Mouse (Mus musculus) naive thymus-derived CD4-positive, alpha-beta T cell, adult 5 months (primary cell): ENCODE data around the gene Dph1. TPM values are rescaled to one million over a fixed set of nuclear protein-coding genes. Genes with fewer than 3 reads are reported as not detected.

Experiments
- polyA plus RNA-seq: library from polyadenylated mRNA; unstranded; fragments of 100-300 nt; shearing (Covaris generic); gene quantifications from one replicate; pipeline ENCODE4 v1.2.1, GENCODE M21; 2017

Dph1 gene
- polyA plus RNA-seq, result 19.7 TPM

DNA sequence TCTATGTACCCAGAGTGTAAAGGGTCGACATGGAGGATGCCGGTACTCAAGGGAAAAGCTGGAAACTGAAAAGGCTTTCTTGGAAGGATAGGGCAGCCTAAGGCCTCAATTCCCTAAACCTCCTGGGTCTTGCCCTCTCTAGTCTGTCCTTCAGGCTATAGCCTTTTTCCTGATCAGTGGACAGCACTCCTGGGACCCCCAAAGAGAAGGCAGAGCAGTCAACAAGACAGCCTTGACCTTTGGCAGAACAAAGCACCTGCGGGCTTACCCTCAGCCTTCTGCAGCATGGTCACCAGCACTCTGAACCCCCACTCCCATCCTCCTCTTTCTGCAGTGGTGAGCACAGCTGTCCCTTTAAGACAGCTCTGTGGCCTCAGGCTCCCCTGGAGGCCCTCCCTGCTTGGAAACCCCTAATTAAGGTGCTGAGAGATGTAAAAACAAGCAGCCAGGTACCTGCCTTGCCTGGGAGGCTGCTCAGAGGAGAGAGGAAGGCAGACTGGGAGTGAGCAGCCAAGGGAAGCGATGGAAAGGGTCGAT is at the start of gene Dph1:
Gene Dph1 (minus strand): TSS at position 337 of the 537 bp plus-strand sequence.

DNA sequence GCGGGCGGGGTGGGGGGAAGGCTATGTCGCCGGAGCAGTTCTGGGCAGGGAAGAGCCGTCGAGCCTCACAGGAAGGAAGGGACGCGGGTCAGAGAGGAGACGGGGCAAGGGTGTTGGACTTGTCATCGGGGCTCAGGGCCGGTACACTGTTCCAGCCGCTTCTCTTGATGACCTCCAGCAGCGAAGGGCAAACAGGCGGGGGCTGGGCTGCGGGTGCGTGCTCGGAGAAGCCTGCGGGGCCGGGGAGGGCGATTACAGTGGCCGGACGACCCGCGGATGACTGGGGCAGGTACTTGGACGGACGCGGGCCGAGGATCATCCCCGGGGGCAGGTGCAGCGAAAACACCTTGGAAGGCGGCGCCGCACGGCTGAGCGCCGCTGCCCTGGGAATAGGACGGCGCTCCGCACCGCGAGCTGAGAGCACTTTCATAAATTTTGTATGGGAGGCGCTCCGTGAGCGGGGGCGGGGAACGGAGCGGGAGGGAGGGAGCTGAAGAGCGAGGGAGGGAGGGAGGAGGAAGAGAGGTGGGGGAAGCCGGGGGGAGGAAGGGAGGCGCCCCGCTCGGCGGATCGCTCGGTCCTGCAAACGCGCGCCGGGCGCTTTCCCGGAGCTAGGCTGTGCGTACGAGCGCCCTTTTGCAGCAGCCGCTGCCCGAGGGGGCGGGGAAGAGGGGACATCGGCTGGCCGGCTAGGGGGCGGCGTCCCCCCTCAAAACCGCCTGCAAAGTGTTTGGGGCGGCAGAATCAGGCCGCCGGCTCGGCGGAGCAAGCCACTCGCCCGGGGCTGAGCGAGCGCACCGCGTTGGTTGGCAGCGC is 2.4 kb upstream of the Dph1 start, which contains the start of gene Rtn4rl1:
Gene Rtn4rl1 (plus strand): TSS at position 528 of the 816 bp plus-strand sequence.

DNA sequence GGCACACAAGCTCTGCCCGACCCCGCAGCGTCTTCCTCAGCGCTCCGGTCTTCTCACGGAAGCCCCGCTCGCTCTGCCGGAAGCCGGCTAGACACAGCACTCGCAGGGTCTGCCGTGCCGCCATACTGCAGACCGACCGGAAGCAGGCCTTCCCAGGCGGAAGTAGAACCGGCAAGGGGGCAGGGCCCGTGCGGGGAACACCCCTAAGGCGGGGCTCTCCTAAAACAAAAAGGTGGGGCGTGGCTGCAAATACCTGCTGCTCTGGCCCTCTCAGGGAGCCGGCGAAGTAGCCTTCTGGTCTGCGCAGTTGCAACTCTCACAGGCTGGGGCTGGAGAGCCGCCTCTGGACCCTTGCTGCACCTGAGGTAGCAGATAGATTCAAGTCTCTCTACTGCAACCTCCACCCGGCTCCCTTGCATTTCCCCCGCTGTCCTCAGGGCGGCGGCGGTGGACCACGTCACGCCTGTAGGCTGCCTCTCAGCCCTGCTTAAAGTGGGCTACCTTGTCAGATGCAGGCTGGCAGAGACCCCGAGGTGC is 12.3 kb downstream of the Dph1 start, which contains the start of gene Ovca2:
Gene Ovca2 (minus strand): TSS at position 164 of the 537 bp plus-strand sequence.

DNA sequence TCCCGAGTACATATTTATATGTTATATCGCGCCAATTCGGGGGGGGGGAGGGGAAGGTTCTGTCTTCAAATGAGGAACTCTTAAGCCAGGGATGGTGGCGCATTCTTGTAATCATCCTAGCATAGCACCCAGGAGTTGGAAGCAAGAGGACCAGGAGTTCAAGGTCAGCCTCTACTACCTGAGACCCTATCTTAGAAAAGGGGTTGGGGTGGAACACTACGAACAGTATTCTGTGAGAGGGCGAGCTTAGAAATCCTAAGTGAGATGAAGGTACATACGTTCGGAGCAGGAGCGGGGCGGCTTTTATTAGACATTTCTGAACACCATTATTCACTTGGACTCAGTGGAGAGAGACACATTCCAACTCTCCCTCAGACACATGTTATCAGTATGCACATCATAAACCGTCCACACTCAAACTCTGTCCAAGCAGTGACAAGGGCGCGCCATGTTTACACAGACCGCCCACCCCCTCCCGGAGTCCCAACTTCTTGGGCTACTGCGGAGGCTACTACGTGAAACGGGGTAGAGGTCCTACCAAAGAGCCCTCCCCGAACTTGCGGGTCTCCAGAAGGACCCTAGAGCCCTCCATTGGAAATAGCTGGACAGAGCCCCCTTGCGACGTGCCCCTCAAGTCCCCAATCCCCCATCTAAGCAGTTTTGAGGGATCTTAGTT is 21.5 kb downstream of the Dph1 start, which contains the start of gene Hic1:
Gene Hic1 (minus strand): TSS at position 115 of the 676 bp plus-strand sequence.

Other genes starting within 250 kb of the Dph1 start
- gene Hic1, start 21.7 kb downstream of the Dph1 start, polyA plus RNA-seq, result 0.65 TPM
- 17.1 TPM for gene Ovca2, start 12.4 kb downstream of the Dph1 start, polyA plus RNA-seq
- gene Rtn4rl1, start 2.5 kb upstream of the Dph1 start, polyA plus RNA-seq, result 28.6 TPM
- 144 TPM for gene Rpa1, start 157.1 kb upstream of the Dph1 start, polyA plus RNA-seq
- gene Smyd4, start 157.2 kb upstream of the Dph1 start, polyA plus RNA-seq, result 28.6 TPM
- gene Serpinf1, start 231.5 kb upstream of the Dph1 start, polyA plus RNA-seq, result not detected
- gene Serpinf2, start 248.3 kb upstream of the Dph1 start, polyA plus RNA-seq, result not detected